Mouse (Mus musculus) E14TG2a.4 (cell line): ENCODE data around the gene Skida1.
A peak's percentile ranks its signal among the peaks of the same experiment; 100 is the strongest.

Experiments
- H3K27me3 ChIP-seq: 2 replicates; pipeline ENCODE4 v1.6.1; 2014; ENCODE audit warnings: low read length, control low read depth; ENCODE audit not compliant: insufficient read depth
- H3K36me3 ChIP-seq: 2 replicates; pipeline ENCODE4 v1.6.1; 2014; ENCODE audit warnings: low read length, control low read depth; ENCODE audit not compliant: insufficient read depth
- H3K4me1 ChIP-seq: replicated peaks from 2 replicates; pipeline ENCODE4 v1.6.1; 2014; ENCODE audit warnings: low read depth, low read length, control low read depth
- H3K4me3 ChIP-seq: replicated peaks from 2 replicates; pipeline ENCODE4 v1.5.1; 2014; ENCODE audit warnings: mild to moderate bottlenecking, low read length
- H3K9me3 ChIP-seq: 2 replicates; pipeline ENCODE4 v1.6.1; 2014; ENCODE audit warnings: low read length, control low read depth
- CTCF ChIP-seq: conservative IDR thresholded peaks from 2 replicates; pipeline ENCODE4 v1.5.1; 2014; ENCODE audit warnings: low read length
- NANOG ChIP-seq: IDR thresholded peaks from 2 replicates; pipeline ENCODE4 v1.6.1; 2014; ENCODE audit warnings: borderline replicate concordance, low read length, mixed read lengths
- POU5F1 ChIP-seq: IDR thresholded peaks from 2 replicates; pipeline ENCODE4 v1.6.1; 2014; ENCODE audit warnings: low read length, borderline replicate concordance

The Skida1 gene

GRCm38 (mm10) chr2:18037491-18037890 lies 11.4 kb downstream of the Skida1 start, which contains the start of gene A930004D18Rik:
TSS of gene A930004D18Rik (minus strand) at chr2:18037737.
- peaks cover 80% of the 10 kb centered on the region for H3K27me3 ChIP-seq
- TF ChIP-seq POU5F1 (no peak), NANOG (no peak), CTCF (no peak)

GRCm38 (mm10) chr2:18034371-18035250 lies 14.2 kb downstream of the Skida1 start:
- Histone ChIP-seq H3K27me3 (peaks cover 83% of the 10 kb centered on the region), H3K36me3 (no peaks in the 10 kb centered on the region), H3K9me3 (no peaks in the 10 kb centered on the region), H3K4me3 (no peak overlapping the region), H3K4me1 (peaks cover 40% of the 10 kb centered on the region)
- TF ChIP-seq POU5F1 (no peak), NANOG (no peak), CTCF (no peak)

More at GRCm38 (mm10) chr2:18037491-18037890, 11.4 kb downstream of the Skida1 start, which contains the start of gene A930004D18Rik:
- H3K4me1 ChIP-seq: peaks cover 53% of the 10 kb centered on the region
- H3K36me3 ChIP-seq: no peaks in the 10 kb centered on the region
- no peaks in the 10 kb centered on the region for H3K9me3 ChIP-seq
- no peak within 1 kb of the TSS for H3K4me3 ChIP-seq

- Histone ChIP-seq H3K36me3 (no peaks in the 10 kb centered on the region), H3K4me3 (no peak overlapping the region), H3K9me3 (no peaks in the 10 kb centered on the region), H3K4me1 (peaks cover 38% of the 10 kb centered on the region), H3K27me3 (peaks cover 78% of the 10 kb centered on the region)
- TF ChIP-seq POU5F1 (no peak), CTCF (no peak), NANOG (no peak)
These were observed 15.4 kb downstream of the Skida1 start for GRCm38 (mm10) chr2:18033166-18034108.

- Histone ChIP-seq H3K4me3 (no peak overlapping the region), H3K9me3 (no peaks in the 10 kb centered on the region), H3K4me1 (peaks cover 37% of the 10 kb centered on the region), H3K27me3 (peaks cover 69% of the 10 kb centered on the region), H3K36me3 (no peaks in the 10 kb centered on the region)
- TF ChIP-seq POU5F1: no peak
- TF ChIP-seq NANOG: no peak
- no peak for TF ChIP-seq CTCF
These were observed 16.3 kb downstream of the Skida1 start for GRCm38 (mm10) chr2:18032538-18032895.

GRCm38 (mm10) chr2:18031831-18032537 lies 16.9 kb downstream of the Skida1 start:
- Histone ChIP-seq H3K4me3 (peak overlapping the region; percentile 75), H3K4me1 (peaks cover 40% of the 10 kb centered on the region), H3K36me3 (no peaks in the 10 kb centered on the region), H3K27me3 (peaks cover 64% of the 10 kb centered on the region), H3K9me3 (no peaks in the 10 kb centered on the region)
- peak; percentile 14; the same call in 1 of the 2 replicates for TF ChIP-seq POU5F1
- no peak for TF ChIP-seq CTCF
- no peak for TF ChIP-seq NANOG

- Histone ChIP-seq H3K9me3 (no peaks in the 10 kb centered on the region), H3K27me3 (peaks cover 63% of the 10 kb centered on the region), H3K4me1 (peaks cover 46% of the 10 kb centered on the region), H3K36me3 (no peaks in the 10 kb centered on the region), H3K4me3 (peak overlapping the region; percentile 75)
- TF ChIP-seq CTCF (no peak), NANOG (no peak), POU5F1 (no peak)
These were observed 17.5 kb downstream of the Skida1 start for GRCm38 (mm10) chr2:18031271-18031821.

GRCm38 (mm10) chr2:18030581-18030980 lies 18.3 kb downstream of the Skida1 start:
- Histone ChIP-seq H3K4me1 (peaks cover 54% of the 10 kb centered on the region), H3K9me3 (no peaks in the 10 kb centered on the region), H3K4me3 (no peak overlapping the region), H3K36me3 (no peaks in the 10 kb centered on the region), H3K27me3 (peaks cover 66% of the 10 kb centered on the region)
- TF ChIP-seq NANOG (no peak), CTCF (no peak), POU5F1 (no peak)

- H3K4me3 ChIP-seq: no peak overlapping the region
- H3K36me3 ChIP-seq: no peaks in the 10 kb centered on the region
- no peaks in the 10 kb centered on the region for H3K9me3 ChIP-seq
- H3K27me3 ChIP-seq: peaks cover 63% of the 10 kb centered on the region
- peaks cover 60% of the 10 kb centered on the region for H3K4me1 ChIP-seq
- no peak for TF ChIP-seq POU5F1
- TF ChIP-seq NANOG: no peak
- no peak for TF ChIP-seq CTCF
These were observed 19.2 kb downstream of the Skida1 start for GRCm38 (mm10) chr2:18029656-18030055.
